ENCODE assay signal across 8 mouse cellular contexts in genomic region chr7:25705801-25706251, GRCm38 (mm10). TPM values are rescaled to one million over a fixed set of nuclear protein-coding genes. Genes with fewer than 3 reads are reported as not detected.
A peak's percentile ranks its signal among the peaks of the same experiment; 100 is the strongest.
DNase-seq lines count a peak whose midpoint lies in the region; ATAC-seq and TF ChIP-seq lines count a peak whose summit lies in the region.

No protein-coding gene starts in this region.

- no peak for TF ChIP-seq CTCF in stomach, postnatal 0 days (IDR thresholded peaks at IDR 0.05; ENCODE audit: low read depth)

- H3K27ac ChIP-seq in stomach, postnatal 0 days (replicated peaks) = peak overlapping the region; percentile 73

- H3K4me2 ChIP-seq in stomach, postnatal 0 days (replicated peaks; ENCODE audit: low read depth) = no peak overlapping the region

- no peak for TF ChIP-seq EP300 in stomach, postnatal 0 days (optimal IDR thresholded peaks at IDR 0.05)

- WGBS in stomach, postnatal 0 days = 41% methylated on average over 6 of the region's 6 CpGs

- peaks cover 10% of the 10 kb centered on the region for H3K4me1 ChIP-seq in stomach, postnatal 0 days (replicated peaks; ENCODE audit: control insufficient read depth, insufficient read depth)

- no peak overlapping the region for H3K9ac ChIP-seq in stomach, postnatal 0 days (ENCODE audit: low read length)

- H3K4me3 ChIP-seq in stomach, postnatal 0 days (ENCODE audit: low read depth, low read length) = no peak overlapping the region

- no peaks in the 10 kb centered on the region for H3K9me3 ChIP-seq in stomach, postnatal 0 days (ENCODE audit: control insufficient read depth, low read length)

- DNase-seq in adrenal gland, postnatal 14 days = peak; percentile 70
- DNase-seq in adrenal gland, adult 18-20 months (ENCODE audit: low spot score in 2 of 2) = no peak
- peak; percentile 52 for DNase-seq in urinary bladder, postnatal 14 days (ENCODE audit: low spot score)
- DNase-seq in urinary bladder, adult 2 months (ENCODE audit: low spot score) = no peak
- peak; percentile 51 to 74 for DNase-seq in left cerebral cortex, postnatal 14 days (ENCODE audit: low spot score in 2 of 2)
- DNase-seq in stomach, postnatal 0 days (ENCODE audit: low spot score) = peak; percentile 64
- DNase-seq in thymus, adult 18-20 months = no peak
- no peak for DNase-seq in gastrocnemius, adult 18-20 months (ENCODE audit: low spot score)

- no peaks in the 10 kb centered on the region for H3K36me3 ChIP-seq in stomach, postnatal 0 days (ENCODE audit: control insufficient read depth, insufficient read depth, low read length)

- H3K27me3 ChIP-seq in stomach, postnatal 0 days (ENCODE audit: control insufficient read depth, insufficient read depth, low read length) = no peaks in the 10 kb centered on the region

- ATAC-seq in stomach, postnatal 0 days (ENCODE audit: low FRiP score, low TSS enrichment) = peak; percentile 80

- intact Hi-C loops in left cerebral cortex, postnatal 14 days (cut with DNase I) = no loop called here

RNA-seq across cellular contexts. Expression of gene Ccdc97, which starts 13.1 kb away (rescaled TPM):
- 43.8 and 45.0 TPM in 2 replicates for total RNA-seq in adrenal gland, postnatal 14 days (2021)
- 10 to 100 TPM; 52.1 to 53.0 TPM for total RNA-seq in adrenal gland, adult 18-20 months (2021)
- polyA plus RNA-seq in urinary bladder, adult 2 months (2012; rRNA removed) = 42.4 and 49.7 TPM in 2 replicates
- 10 to 100 TPM; 56.2 to 56.7 TPM for total RNA-seq in left cerebral cortex, postnatal 14 days (2021)
- 7.9 and 10.2 TPM in 2 replicates for polyA plus RNA-seq in stomach, postnatal 0 days (2015; fragmentation: Nextera tagmentation; extraction: Ambion mirVana)
- total RNA-seq in gastrocnemius, adult 18-20 months (2021) = 10 to 100 TPM; 42.1 to 43.5 TPM

RNA-seq across cellular contexts. Expression of gene Tgfb1, which starts 19.0 kb away (rescaled TPM):
- 52.7 and 68.0 TPM in 2 replicates for total RNA-seq in adrenal gland, postnatal 14 days (2021)
- total RNA-seq in adrenal gland, adult 18-20 months (2021) = 10 to 100 TPM; 26.2 to 36.0 TPM
- 16.2 and 27.6 TPM in 2 replicates for polyA plus RNA-seq in urinary bladder, adult 2 months (2012; rRNA removed)
- 10 to 100 TPM; 10.9 to 11.1 TPM for total RNA-seq in left cerebral cortex, postnatal 14 days (2021)
- 1.4 and 1.6 TPM in 2 replicates for polyA plus RNA-seq in stomach, postnatal 0 days (2015; fragmentation: Nextera tagmentation; extraction: Ambion mirVana)
- 1 to 10 TPM; 3.9 to 7.8 TPM for total RNA-seq in gastrocnemius, adult 18-20 months (2021)

RNA-seq across cellular contexts. Expression of gene B9d2, which starts 25.2 kb away (rescaled TPM):
- total RNA-seq in adrenal gland, postnatal 14 days (2021) = 17.8 TPM in 2 replicates
- total RNA-seq in adrenal gland, adult 18-20 months (2021) = 10 to 100 TPM; 15.0 to 16.2 TPM
- polyA plus RNA-seq in urinary bladder, adult 2 months (2012; rRNA removed) = 25.6 TPM in 2 replicates
- 10 to 100 TPM; 25.5 to 30.1 TPM for total RNA-seq in left cerebral cortex, postnatal 14 days (2021)
- 11.6 and 12.5 TPM in 2 replicates for polyA plus RNA-seq in stomach, postnatal 0 days (2015; fragmentation: Nextera tagmentation; extraction: Ambion mirVana)
- 1 to 10 TPM; 7.3 to 7.8 TPM for total RNA-seq in gastrocnemius, adult 18-20 months (2021)

RNA-seq across cellular contexts. Expression of gene Tmem91, which starts 30.9 kb away (rescaled TPM):
- 0.78 and 0.86 TPM in 2 replicates for total RNA-seq in adrenal gland, postnatal 14 days (2021)
- not detected for total RNA-seq in adrenal gland, adult 18-20 months (2021)
- 1.1 and 1.3 TPM in 2 replicates for polyA plus RNA-seq in urinary bladder, adult 2 months (2012; rRNA removed)
- 10 to 100 TPM; 40.2 to 48.8 TPM for total RNA-seq in left cerebral cortex, postnatal 14 days (2021)
- 0.78 and 0.92 TPM in 2 replicates for polyA plus RNA-seq in stomach, postnatal 0 days (2015; fragmentation: Nextera tagmentation; extraction: Ambion mirVana)
- total RNA-seq in gastrocnemius, adult 18-20 months (2021) = not detected

RNA-seq across cellular contexts. Expression of gene Exosc5, which starts 46.9 kb away (rescaled TPM):
- 43.3 and 53.2 TPM in 2 replicates for total RNA-seq in adrenal gland, postnatal 14 days (2021)
- 10 to 100 TPM; 38.0 to 49.3 TPM for total RNA-seq in adrenal gland, adult 18-20 months (2021)
- polyA plus RNA-seq in urinary bladder, adult 2 months (2012; rRNA removed) = 50.4 and 64.6 TPM in 2 replicates
- 10 to 100 TPM; 22.6 to 23.9 TPM for total RNA-seq in left cerebral cortex, postnatal 14 days (2021)
- 63.8 and 65.1 TPM in 2 replicates for polyA plus RNA-seq in stomach, postnatal 0 days (2015; fragmentation: Nextera tagmentation; extraction: Ambion mirVana)
- 10 to 100 TPM; 19.9 to 21.3 TPM for total RNA-seq in gastrocnemius, adult 18-20 months (2021)

Comparison
In these comparisons a context has a peak if more than half of its experiments do, and no peak if none do; other contexts are left out.
1. DNase-seq: peak in adrenal gland, postnatal 14 days (single experiment), urinary bladder, postnatal 14 days (single experiment), left cerebral cortex, postnatal 14 days (2 of 2) and stomach, postnatal 0 days (single experiment); none in adrenal gland, adult 18-20 months (0 of 2), urinary bladder, adult 2 months (single experiment), thymus, adult 18-20 months (0 of 2) and gastrocnemius, adult 18-20 months (single experiment).